Mouse (Mus musculus): ENCODE data around the gene Gtf2ird2.

GRCm38 (mm10) chr5:134246146-134246545, 62.3 kb downstream of the Gtf2ird2 start:
- TF ChIP-seq POLR2A (IDR thresholded peaks at IDR 0.05; ENCODE audit: borderline replicate concordance, insufficient read depth, low read length) (no peak), CTCF (IDR thresholded peaks at IDR 0.05; ENCODE audit: borderline replicate concordance, insufficient read depth, low read depth, low read length) (no peak)
